Mouse (Mus musculus): Measurements from ENCODE around the gene Gcnt4. TPM values are rescaled to one million over a fixed set of nuclear protein-coding genes. Genes with fewer than 3 reads are reported as not detected.

The Gcnt4 gene
- polyA plus RNA-seq, 1 experiment from 2014 or later: 0.42 TPM

DNA sequence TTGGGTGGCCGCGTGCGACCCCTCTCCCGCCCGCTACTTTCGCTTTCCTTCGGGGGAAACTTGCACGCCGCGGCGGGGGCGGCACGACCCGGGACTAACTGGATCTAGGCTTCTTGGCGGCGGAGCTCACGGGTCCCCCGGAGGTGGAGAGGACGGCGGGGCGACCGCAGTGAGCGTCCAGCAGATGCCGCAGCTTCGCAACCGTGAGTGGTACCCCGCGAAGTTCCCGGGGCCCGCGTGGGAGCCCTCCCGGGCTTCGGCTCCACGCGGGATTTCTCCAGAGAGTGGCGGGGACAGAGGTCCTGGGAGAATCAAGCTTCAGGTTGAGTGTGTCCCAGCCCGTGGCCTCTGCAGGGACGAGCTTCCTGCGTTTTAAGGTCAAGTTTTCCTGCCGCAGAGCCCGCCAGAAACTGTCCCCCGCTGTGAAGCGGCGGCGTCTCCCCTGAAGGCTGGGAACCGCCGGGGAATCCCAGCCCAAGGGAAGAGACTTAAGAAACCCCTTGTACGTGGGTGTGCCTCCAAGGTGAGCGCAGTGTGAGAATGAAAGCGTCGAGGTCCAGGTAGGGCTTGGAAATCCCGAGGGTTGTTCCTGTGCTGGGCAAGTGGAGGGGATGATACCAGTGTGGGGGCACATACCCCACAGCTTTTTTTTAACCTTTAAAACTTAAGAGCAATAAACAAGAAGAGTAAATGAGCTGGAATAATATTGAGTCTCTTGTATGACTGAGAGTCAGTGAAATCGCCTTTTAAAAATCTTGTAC, 676 bp downstream of the Gcnt4 start:
- Histone ChIP-seq H3K4me2 (ENCODE audit: low read depth, low read length) (peak overlapping the region; percentile 97), H3K9ac (ENCODE audit: low read depth, low read length) (peak overlapping the region; percentile 65), H3K36me3 (ENCODE audit: control insufficient read depth, insufficient read depth, low read length) (no peaks in the 10 kb centered on the region), H3K27ac (replicated peaks; ENCODE audit: low read depth, low read length) (no peak overlapping the region), H3K4me3 (ENCODE audit: low read depth, low read length) (peak overlapping the region; percentile 67), H3K9me3 (ENCODE audit: control insufficient read depth, low read length) (no peaks in the 10 kb centered on the region), H3K4me1 (ENCODE audit: control insufficient read depth, insufficient read depth, low read length) (no peaks in the 10 kb centered on the region), H3K27me3 (replicated peaks; ENCODE audit: control insufficient read depth, insufficient read depth, low read length) (peaks cover 21% of the 10 kb centered on the region)
- WGBS: 2% methylated on average over 33 of the region's 53 CpGs
- peak; percentile 25 for ATAC-seq (ENCODE audit: low read depth)
- peak; percentile 10 for DNase-seq (ENCODE audit: low spot score)

DNA sequence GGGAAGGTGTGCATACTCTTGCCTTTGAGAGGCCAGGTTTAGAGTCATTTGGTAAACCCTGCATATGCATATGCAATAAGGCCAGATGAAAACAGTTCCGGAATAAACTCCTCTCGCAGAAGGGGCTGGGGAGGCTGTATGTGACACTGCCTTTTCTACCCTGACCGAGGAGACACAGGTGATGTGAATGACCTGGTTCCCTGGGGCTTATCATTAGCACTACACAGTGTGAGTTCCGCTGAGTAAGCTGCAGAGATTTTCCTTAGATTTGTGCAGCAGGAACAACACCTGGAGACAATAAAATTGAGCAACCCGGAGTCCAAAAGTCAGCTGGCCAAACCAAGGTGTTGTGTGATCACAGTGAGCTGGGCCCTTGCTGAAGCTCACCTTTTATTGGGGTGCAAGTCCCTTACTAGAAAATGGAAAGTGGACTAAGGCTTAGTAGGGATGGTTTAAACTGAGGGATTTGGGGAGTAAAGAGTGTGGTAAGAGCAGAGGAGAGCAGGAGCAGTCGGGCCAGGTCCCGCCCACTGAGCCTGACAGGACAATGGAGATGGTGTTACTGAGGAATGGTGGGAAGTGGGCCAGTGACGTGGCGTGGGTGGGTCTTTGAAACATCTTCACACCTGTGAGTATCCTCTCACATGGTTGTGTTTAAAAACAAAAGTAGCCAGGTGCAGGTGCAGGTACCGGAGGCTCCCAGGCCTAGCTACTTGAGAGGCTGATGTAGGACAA, 1.7 kb downstream of the Gcnt4 start:
- H3K4me2 ChIP-seq (ENCODE audit: low read depth, low read length): peak overlapping the region; percentile 97; the same call in 1 of the 2 replicates
- WGBS: 36% methylated on average over 10 of the region's 10 CpGs
- DNase-seq (ENCODE audit: low spot score): no peak

DNA sequence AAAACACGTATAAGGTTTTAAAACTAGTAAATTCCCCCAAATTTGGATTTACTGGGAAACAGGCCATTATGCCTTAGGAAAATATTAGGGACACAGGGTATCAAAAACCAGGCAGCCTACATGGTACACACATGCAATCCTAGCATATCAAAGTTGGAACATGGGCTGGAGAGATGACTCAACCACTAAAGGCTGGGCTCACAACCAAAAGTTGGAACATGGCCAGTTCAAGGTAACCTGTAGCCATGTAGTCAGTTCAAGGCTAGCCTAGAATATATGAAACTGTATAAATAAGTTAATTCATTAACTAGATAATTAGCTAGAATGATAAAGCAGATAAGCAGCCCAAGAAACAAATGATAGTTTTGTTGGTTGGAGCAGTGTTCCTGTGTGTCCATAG, 3.3 kb downstream of the Gcnt4 start:
- 88% methylated on average over 1 of the region's 1 CpGs for WGBS
- no peak overlapping the region for H3K9ac ChIP-seq (ENCODE audit: low read depth, low read length)
- no peak for ATAC-seq (ENCODE audit: low read depth)

More for the DNA sequence above, 1.7 kb downstream of the Gcnt4 start:
- Histone ChIP-seq H3K27me3 (replicated peaks; ENCODE audit: control insufficient read depth, insufficient read depth, low read length) (peaks cover 21% of the 10 kb centered on the region), H3K9ac (ENCODE audit: low read depth, low read length) (no peak overlapping the region), H3K36me3 (ENCODE audit: control insufficient read depth, insufficient read depth, low read length) (no peaks in the 10 kb centered on the region), H3K9me3 (ENCODE audit: control insufficient read depth, low read length) (no peaks in the 10 kb centered on the region), H3K4me1 (ENCODE audit: control insufficient read depth, insufficient read depth, low read length) (no peaks in the 10 kb centered on the region), H3K4me3 (ENCODE audit: low read depth, low read length) (no peak overlapping the region), H3K27ac (replicated peaks; ENCODE audit: low read depth, low read length) (no peak overlapping the region)
- ATAC-seq (ENCODE audit: low read depth): no peak

DNA sequence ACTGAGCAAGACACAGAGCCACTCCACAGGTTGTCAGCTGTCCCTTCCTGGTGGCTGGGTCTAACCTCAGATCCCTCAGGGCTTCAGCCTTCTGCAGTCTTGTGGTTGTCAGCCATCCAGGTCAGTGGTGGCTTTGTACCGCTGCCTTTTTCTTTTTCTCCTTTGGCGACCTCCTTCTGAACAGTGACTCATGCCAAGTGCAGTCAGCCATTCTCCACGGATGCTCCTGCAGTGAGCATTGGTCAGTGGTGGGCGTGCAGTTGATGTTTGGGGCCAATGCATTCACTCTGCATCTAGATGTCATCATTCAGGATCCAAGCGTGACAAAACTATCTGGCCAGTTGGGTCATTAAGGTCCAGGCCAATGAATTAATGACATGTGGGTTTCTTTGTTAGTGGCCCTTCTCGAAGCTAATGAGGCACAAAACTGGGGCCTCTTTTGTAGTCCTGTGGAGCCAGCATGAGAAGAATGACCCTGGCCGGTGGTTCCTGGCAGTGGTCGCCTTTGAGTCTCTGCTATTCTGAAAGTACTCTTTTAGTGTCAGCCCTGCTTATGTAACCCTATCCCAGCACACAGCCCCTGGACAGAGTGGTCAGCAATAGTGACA, 4.0 kb downstream of the Gcnt4 start:
- Histone ChIP-seq H3K27ac (replicated peaks; ENCODE audit: low read depth, low read length) (no peak overlapping the region), H3K36me3 (ENCODE audit: control insufficient read depth, insufficient read depth, low read length) (no peaks in the 10 kb centered on the region), H3K27me3 (replicated peaks; ENCODE audit: control insufficient read depth, insufficient read depth, low read length) (peaks cover 21% of the 10 kb centered on the region), H3K4me3 (ENCODE audit: low read depth, low read length) (no peak overlapping the region), H3K9me3 (ENCODE audit: control insufficient read depth, low read length) (no peaks in the 10 kb centered on the region), H3K9ac (ENCODE audit: low read depth, low read length) (no peak overlapping the region), H3K4me2 (ENCODE audit: low read depth, low read length) (no peak overlapping the region), H3K4me1 (ENCODE audit: control insufficient read depth, insufficient read depth, low read length) (no peaks in the 10 kb centered on the region)
- ATAC-seq (ENCODE audit: low read depth): no peak
- DNase-seq (ENCODE audit: low spot score): no peak
- WGBS: 55% methylated on average over 8 of the region's 8 CpGs

More for the DNA sequence above, 3.3 kb downstream of the Gcnt4 start:
- Histone ChIP-seq H3K36me3 (ENCODE audit: control insufficient read depth, insufficient read depth, low read length) (no peaks in the 10 kb centered on the region), H3K4me3 (ENCODE audit: low read depth, low read length) (no peak overlapping the region), H3K9me3 (ENCODE audit: control insufficient read depth, low read length) (no peaks in the 10 kb centered on the region), H3K27ac (replicated peaks; ENCODE audit: low read depth, low read length) (no peak overlapping the region), H3K4me2 (ENCODE audit: low read depth, low read length) (no peak overlapping the region), H3K4me1 (ENCODE audit: control insufficient read depth, insufficient read depth, low read length) (no peaks in the 10 kb centered on the region), H3K27me3 (replicated peaks; ENCODE audit: control insufficient read depth, insufficient read depth, low read length) (peaks cover 21% of the 10 kb centered on the region)
- DNase-seq (ENCODE audit: low spot score): no peak

DNA sequence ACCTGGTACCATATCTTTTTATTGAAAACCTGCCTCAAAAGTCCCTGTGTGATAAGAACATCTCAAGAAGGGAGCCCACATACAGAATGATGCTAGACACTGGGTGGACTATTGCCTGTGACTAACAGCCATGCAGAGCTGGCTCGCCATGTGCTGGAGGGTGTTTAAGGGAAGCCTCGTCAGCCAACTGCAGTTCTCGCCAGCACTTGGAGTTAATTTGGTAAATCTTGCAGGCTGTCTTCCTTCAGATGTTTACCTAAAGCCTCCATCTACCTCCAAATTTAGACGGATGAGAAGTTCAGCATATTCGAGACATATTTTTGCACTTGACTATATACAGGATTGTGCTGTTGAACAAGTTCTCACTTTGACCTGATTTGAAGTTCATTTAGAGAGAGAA, 8.3 kb downstream of the Gcnt4 start:
- Histone ChIP-seq H3K9ac (ENCODE audit: low read depth, low read length) (no peak overlapping the region), H3K9me3 (ENCODE audit: control insufficient read depth, low read length) (no peaks in the 10 kb centered on the region), H3K27me3 (replicated peaks; ENCODE audit: control insufficient read depth, insufficient read depth, low read length) (no peaks in the 10 kb centered on the region), H3K4me1 (ENCODE audit: control insufficient read depth, insufficient read depth, low read length) (no peaks in the 10 kb centered on the region), H3K4me3 (ENCODE audit: low read depth, low read length) (no peak overlapping the region), H3K4me2 (ENCODE audit: low read depth, low read length) (no peak overlapping the region), H3K27ac (replicated peaks; ENCODE audit: low read depth, low read length) (no peak overlapping the region), H3K36me3 (ENCODE audit: control insufficient read depth, insufficient read depth, low read length) (no peaks in the 10 kb centered on the region)
- 72% methylated on average over 5 of the region's 5 CpGs for WGBS
- DNase-seq (ENCODE audit: low spot score): no peak
- no peak for ATAC-seq (ENCODE audit: low read depth)

DNA sequence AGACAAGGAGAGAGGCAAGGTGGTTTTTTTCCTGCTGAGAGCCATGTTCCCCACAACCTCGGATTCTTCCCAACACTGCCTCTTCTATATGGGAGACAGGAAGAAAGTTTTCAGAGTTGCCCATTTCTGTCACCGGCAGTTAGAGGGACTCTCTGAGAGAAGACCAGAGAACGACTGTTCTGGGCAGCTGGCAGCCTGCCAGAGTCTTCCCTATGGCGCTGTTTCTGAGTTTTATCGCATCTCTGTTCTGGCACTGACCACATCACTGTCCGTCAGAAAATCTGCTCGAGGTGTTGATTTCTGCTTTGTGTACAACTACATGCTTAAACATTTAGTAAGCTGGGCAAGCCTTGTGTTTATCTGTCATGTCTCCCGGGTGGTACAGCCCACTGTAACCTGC, 8.9 kb downstream of the Gcnt4 start:
- Histone ChIP-seq H3K4me3 (ENCODE audit: low read depth, low read length) (no peak overlapping the region), H3K27ac (replicated peaks; ENCODE audit: low read depth, low read length) (no peak overlapping the region), H3K9me3 (ENCODE audit: control insufficient read depth, low read length) (no peaks in the 10 kb centered on the region), H3K4me1 (ENCODE audit: control insufficient read depth, insufficient read depth, low read length) (no peaks in the 10 kb centered on the region), H3K9ac (ENCODE audit: low read depth, low read length) (no peak overlapping the region), H3K36me3 (ENCODE audit: control insufficient read depth, insufficient read depth, low read length) (no peaks in the 10 kb centered on the region), H3K27me3 (replicated peaks; ENCODE audit: control insufficient read depth, insufficient read depth, low read length) (no peaks in the 10 kb centered on the region), H3K4me2 (ENCODE audit: low read depth, low read length) (no peak overlapping the region)
- WGBS: 52% methylated on average over 8 of the region's 8 CpGs
- ATAC-seq (ENCODE audit: low read depth): no peak
- no peak for DNase-seq (ENCODE audit: low spot score)

DNA sequence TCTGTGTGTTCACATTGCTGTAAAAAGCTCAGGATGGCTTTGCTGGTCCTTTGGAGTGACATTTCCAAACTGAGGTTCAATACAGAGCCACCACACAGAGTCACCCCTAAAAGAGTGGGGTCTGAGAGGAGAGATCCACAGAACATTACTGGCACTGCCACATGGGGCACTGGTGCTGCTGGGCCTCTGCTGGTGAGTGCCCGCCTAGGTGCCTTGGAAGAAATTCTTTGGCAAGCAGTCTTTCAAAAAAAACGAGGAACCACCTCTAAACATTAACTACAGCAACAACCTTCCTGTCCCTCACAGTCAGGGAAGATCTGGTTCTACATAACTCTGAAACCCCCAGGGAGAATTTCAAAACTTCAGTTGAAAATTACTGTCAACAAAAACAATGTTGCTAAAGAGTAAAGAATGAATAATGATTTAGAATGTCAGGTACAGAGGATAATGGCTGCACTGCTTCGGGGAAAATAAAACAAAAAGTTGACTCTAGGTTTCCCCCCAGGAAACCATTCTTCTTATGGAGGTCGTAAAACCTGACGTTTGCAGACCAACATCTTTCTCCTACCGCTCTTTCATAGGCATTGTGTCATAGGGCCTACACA, 11.8 kb downstream of the Gcnt4 start:
- DNase-seq (ENCODE audit: low spot score) (no peak), ATAC-seq (ENCODE audit: low read depth) (no peak)
- Histone ChIP-seq H3K4me1 (ENCODE audit: control insufficient read depth, insufficient read depth, low read length) (no peaks in the 10 kb centered on the region), H3K36me3 (ENCODE audit: control insufficient read depth, insufficient read depth, low read length) (no peaks in the 10 kb centered on the region), H3K4me3 (ENCODE audit: low read depth, low read length) (no peak overlapping the region), H3K4me2 (ENCODE audit: low read depth, low read length) (no peak overlapping the region), H3K9me3 (ENCODE audit: control insufficient read depth, low read length) (no peaks in the 10 kb centered on the region), H3K27me3 (replicated peaks; ENCODE audit: control insufficient read depth, insufficient read depth, low read length) (no peaks in the 10 kb centered on the region), H3K9ac (ENCODE audit: low read depth, low read length) (no peak overlapping the region), H3K27ac (replicated peaks; ENCODE audit: low read depth, low read length) (no peak overlapping the region)
- 67% methylated on average over 6 of the region's 6 CpGs for WGBS

DNA sequence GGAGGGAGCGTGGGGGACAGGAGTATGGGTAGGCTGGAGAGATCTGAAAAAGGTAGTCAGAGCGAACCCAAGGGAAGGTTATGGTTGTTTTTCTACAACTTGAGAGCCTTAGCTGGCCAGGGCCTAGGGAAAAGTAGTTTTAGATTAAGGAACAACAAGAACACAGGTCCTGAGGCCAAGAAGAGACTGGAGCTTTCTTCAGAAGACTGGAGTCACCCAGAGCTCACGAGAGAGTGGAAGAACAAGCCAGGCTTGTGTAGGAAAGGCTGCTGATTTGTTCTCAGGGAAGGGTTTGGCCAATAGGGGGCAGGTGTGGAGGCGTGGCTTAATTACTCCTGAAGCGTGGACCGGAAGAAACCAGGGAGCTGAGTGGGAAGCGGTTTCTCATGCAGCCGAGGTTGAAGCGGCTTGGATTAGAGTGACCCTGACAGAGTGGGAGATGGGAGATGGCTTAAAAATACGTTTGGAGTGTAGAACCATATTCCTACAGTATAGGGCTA, 12.6 kb downstream of the Gcnt4 start:
- ATAC-seq (ENCODE audit: low read depth) (no peak), DNase-seq (ENCODE audit: low spot score) (no peak)
- Histone ChIP-seq H3K4me1 (ENCODE audit: control insufficient read depth, insufficient read depth, low read length) (no peaks in the 10 kb centered on the region), H3K4me2 (ENCODE audit: low read depth, low read length) (no peak overlapping the region), H3K9ac (ENCODE audit: low read depth, low read length) (no peak overlapping the region), H3K9me3 (ENCODE audit: control insufficient read depth, low read length) (no peaks in the 10 kb centered on the region), H3K4me3 (ENCODE audit: low read depth, low read length) (no peak overlapping the region), H3K36me3 (ENCODE audit: control insufficient read depth, insufficient read depth, low read length) (no peaks in the 10 kb centered on the region), H3K27me3 (replicated peaks; ENCODE audit: control insufficient read depth, insufficient read depth, low read length) (no peaks in the 10 kb centered on the region), H3K27ac (replicated peaks; ENCODE audit: low read depth, low read length) (no peak overlapping the region)
- WGBS: 66% methylated on average over 10 of the region's 10 CpGs
